Mouse (Mus musculus): ENCODE results near the gene Pola2.

Gene Pola2

DNA sequence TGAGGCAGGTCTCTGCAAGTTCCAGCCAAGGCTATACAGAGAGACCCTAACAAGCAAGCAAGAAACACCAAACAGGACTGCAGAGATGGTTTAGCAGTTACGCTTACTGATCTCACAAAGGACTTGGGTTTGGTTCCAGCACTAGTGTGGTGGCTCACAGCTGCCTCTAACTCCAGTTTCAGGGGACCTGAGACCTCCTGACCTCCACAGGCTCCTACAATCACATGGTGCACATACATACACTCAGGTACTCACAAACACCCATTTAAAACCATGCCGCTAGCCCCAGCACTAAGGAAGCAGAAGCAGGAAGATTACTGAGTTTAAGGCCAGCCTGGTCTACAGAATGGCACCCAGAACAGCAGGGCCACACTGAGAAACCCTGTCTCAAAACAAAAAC lies 802 bp upstream of the Pola2 start:
- DNase-seq: no peak

DNA sequence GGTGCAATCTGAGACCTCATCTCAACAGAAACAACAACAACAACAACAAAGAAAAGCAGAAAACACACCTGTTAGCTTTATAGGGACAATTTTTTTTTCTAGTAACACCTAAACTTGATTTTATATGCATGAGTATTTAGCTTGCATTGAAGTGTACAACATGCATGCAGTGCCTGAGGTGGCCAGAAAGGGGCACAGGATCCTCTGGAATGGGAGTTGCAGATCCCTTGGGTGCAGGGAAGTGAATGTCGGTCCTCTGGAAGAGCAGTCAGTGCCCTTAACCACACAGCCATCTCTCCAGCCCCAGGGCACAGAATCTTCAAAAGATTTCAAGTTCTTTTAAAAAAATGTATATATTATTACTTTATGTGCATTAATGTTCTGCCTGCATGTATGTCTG lies 1.4 kb downstream of the Pola2 start:
- DNase-seq: no peak

DNA sequence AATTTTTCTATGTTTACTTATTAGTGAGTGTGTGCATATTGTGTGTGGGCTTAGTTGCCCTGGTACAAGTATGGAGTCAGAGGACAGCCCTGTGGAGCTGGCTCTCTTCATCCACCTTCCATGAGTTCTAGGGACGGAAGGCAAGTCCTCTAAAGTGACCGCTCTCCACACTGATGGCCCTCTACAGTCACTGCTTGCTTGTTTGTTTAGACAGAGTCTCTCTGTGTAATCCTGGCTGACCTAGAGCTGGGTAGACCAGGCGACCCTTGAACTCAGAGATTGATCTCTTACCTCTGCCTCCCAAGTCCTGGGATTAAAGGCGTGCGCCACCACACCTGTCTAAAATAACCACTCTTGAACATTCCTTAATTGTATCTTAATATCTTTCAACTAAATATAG lies 6.6 kb downstream of the Pola2 start:
- no peak for DNase-seq

DNA sequence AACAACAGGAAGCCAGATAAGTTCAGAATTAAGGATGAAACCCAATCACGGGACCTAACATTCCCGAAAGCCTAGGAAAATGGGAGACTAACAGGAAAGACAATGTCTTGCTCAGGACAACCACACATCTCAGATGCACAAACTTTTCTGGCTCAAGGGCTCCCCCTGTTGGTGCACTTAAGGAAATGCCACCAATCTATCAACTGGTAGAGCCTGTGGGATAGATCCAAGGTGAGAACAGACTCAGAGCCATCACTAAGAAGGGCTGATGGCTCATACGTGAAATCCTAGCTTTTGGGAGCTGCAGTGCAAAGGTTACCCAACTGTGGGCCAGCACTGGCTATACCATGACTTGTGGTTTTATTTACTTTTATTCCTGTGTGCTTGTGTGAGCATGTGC lies 7.3 kb downstream of the Pola2 start:
- DNase-seq: peak; percentile 90

DNA sequence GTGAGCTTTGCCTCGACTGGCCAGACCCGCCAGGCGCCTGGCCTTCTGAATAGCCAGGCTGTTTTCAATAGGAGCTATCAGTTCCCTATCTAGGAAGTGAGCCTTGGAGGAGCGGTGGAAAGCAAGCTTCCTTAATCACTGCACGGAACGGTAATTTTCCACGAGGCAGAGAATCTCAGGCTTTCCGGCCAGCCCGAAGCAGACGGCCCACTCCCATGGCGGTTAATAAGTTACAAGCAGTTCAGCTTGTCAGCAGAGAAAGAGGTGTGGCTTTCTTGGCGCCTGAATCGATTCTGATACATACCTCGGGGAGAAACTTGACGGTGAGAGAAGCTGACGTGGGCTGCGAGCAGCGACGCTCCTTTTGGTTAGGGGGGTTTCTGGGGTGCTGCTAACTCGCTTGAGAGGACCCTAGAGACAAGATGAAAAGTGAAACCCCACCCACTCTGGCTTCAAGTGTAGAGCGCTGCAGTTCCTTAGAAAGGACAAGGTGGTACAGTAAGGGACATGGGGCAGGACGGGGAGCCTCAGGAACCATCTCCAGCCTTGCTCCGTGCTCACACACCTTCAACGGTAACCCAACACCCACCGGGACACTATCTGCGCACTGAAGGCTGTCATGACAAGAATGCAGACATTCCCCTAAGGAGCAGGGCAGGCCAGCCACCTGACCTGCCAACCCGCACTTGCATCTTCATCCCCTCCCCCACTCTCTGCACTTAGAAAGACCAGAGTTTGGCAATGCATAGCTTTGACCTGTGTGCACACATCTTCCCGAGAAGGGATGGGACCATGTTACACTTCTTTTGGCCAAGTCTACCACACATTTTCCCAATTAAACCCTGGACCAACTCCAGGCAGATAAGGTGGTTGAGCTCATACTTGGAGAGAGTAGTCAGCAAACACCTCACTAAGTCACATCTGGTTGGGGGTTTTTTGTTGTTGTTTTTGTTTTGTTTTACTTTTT lies 8.0 kb downstream of the Pola2 start:
- peak; percentile 88 for DNase-seq

DNA sequence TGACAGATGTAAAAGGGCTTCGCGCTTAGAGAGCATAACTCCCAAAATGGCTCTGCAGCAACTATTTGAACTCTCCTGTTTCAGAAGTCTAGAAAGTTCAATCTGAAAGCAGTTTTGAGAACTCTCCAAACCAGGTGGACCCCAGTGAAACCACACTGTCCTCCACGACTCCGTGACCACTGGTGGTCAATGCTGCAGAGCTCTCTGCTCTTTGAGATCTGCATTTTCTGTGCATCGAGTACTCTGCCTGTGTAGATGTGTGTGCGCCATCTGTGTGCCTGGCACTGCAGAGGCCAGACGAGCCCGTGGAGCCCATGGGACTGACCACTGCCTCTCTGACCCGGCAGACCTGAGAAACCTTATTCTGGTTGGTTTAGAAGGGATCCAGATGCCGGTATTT lies 9.1 kb downstream of the Pola2 start:
- DNase-seq: no peak

DNA sequence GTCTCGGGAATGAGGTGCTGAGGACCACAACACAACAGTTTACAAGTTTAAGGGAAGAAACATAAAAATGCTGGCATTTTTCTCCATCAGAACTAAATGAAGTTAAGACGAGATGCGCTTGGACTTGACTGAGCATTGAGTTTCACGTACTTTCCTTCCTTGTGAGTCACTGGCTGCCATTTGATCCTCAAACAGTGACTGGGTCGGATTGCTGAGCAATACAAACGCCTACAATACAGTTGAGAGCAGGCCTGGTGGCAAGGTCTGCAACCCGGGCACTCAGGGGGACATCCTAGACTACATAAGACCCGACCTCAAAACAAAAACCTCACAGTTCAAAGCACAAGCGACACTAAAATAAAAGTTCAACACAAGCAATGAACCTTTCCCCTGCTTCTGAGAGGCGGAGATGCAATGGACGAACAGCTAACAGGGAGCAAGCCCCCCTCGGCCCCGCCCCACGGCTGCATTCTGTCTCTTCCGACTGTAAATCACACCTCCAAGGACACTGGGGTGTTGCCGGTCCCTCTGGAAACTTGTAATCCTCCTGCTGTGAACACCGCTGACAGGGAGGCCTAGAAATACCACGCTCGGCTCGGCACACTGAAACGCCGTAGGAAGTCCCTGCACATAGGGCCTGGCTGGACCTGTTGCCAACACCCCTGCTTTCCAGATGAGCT lies 9.8 kb downstream of the Pola2 start:
- peak; percentile 58 for DNase-seq

DNA sequence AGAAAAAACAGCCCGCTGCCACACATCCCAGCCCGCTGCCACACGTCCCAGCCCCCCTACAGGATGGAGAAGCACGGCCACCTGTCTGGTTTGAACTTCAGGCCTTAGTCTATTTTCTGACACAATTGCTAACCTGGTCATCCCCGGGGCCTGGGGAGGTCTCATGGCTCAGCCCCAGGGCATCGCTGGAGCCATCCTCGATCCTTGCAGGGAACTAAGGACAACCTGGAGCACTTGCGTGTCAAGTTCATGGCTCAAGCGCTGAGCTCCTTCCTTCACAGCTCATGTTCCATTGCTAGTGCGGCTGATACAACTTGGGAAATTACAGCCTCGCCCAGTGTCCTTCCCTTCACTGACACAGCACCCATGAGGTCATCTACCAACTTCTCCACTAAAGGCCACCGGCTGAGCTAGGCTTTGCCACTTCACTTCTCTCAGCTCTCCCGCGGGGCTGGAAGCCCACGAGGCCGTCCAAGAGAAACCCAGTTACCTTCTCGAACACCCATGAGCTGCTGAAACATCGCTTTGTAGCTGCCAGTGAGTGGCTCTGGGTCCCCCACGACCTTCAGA lies 10.7 kb downstream of the Pola2 start:
- DNase-seq: no peak

DNA sequence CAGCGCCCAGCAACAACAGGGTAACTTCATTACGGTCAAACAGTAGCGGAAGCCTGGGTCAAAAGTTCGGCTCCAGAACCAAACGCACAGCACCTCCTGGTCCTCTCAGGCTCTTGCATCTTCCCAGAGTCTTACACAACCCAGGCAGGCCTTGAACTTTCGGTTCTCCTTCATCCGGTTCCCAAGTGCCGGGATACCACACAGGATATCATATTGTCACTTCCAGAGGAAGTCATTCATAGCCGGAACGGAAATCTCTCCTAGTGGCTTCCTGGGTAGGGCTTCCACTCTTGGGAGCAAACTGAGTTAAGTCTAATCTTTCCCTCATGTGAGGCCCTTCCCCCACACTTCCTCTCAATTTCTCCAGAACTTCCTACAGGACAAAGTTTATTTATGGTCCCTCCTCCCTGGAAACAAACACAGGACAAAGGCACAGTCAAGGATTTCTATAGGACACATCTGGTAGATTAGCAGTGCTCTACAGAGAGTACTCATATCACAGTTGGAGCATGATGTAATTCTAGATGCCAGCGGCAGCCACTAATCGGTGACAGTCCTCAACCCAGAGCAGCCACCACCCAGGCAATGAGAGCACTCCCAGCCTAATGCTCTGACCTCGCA lies 11.8 kb downstream of the Pola2 start:
- peak; percentile 83 for DNase-seq

DNA sequence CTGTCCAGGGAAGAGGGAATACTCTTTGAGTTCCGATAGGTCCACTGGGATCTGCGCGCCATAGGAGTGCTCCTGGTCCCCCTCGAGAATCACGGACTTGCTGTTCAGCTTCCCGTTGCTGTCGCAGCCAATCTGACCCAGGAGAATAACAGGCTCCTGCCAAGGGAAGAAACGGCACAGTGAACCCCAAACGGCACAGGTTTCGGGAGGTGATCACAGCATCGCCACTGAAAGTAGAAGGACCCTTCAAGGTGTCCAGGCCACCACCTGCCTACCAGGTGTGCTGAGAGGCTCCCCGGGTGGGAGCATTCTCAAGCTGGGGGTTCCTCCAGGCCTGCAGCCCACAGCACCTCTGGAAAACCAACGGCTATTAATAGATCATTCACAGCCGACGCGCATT lies 12.4 kb downstream of the Pola2 start:
- DNase-seq: no peak

DNA sequence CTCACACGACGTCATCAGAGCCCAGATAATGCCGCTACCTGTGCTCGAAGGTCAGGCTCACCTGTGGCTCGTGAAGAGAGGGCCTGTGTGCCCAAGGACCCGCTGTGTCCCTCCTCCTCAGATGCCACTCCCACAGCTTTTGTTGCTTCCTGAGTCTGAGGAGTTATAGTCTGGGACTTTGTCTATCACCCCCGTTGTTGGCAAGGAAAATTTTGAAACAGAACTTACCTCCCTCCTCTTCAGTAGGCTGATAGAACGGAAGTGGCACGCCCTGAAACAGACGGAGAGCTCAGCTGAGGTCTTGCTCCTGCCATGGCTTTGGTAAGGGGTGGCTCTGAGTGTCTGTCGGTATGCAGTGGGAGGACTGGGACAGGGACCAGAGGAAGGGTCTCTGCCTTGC lies 13.8 kb downstream of the Pola2 start:
- no peak for DNase-seq

DNA sequence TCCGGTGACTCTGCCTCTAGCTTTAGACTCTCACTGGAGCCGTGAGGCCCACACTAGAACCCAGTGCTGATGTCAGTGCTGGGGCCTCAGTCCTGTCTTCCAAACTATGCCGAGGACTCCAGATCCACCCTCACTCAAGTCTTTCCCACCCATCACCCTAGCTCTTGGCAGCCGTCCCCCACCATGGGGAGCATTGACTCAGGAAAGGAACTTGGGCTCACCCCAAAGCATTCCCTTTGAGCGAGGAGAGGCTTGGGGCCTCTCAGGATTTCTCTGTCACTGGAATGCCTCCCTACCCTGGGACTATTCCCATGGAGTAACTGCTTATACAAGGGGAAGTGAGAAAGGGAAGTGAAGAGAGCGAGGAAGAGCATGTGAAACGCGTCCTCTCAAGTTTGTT lies 18.1 kb downstream of the Pola2 start:
- no peak for DNase-seq

DNA sequence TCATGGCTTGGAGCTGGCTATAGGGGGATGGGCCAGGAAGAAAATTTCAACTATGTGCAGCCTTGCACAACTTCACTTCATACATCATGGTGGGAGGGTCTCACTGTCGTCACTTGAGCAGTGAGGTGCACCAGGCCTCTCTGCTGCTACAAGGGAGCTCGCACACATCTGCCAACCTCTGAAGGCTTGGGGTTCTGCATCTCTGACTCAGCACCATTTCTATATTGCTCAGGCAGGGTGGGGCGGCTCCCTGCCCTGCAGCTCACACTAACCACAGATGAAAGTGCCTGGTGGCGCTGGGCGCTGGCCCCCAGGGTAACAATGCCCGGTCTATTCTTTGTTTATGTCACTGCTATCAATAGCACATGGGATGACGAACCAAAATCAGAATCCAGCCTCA lies 19.0 kb downstream of the Pola2 start:
- DNase-seq: no peak

DNA sequence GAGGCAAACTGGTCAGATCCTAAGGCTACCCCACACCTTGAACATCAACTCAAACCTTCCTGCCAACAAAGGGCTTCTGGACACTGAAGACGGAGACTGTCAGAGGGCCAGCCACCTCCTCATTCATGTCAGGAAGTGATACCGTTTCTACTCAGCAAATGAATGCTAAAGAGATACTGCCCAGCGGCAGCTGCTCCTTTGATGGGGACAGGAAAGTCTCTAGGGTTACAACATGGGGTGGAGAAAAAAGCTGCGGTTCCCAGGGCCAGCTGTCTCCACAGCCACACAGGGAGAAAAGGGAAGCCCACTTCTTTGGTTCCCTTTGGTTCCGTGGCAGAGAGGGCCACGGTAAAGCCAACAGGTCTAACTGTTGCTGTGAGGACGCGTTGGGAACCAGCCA lies 19.9 kb downstream of the Pola2 start:
- DNase-seq: no peak

DNA sequence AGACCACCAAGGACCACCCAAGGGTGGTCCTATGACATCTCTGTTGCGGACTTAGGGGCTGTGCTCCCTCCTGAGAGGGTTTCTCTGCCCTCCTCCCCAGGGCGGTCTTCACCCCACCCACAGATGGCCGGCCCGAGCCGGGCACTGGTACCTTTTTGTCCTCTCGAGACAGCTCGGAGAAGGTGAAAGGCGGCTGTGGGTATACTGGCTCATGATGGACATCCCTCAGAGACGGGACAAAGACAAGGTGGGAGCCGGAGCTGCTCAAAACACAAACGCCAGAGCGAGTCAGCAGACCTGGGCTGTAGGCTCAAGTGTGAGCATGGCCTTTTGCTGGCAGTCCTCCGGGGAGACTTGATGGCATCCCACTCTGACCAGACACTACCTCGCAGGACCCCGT lies 20.6 kb downstream of the Pola2 start:
- no peak for DNase-seq

DNA sequence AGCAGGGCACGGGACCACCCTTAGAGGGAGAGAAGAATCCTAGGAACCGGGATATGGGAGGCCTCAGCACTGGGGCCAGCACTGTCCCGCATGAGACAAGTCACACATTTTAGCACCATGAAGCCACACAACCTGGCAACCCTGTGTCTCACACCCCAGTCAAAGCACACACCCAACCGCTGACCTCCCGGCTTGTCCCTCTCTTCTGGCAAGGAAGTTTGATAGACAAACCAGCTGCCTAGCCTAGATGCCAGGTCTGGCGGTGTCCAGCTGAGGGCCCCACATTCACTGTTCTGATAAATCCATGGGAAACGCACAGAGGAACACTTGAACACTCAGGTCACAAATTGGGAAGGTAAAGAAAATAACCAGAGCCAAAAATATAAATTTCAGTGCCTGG lies 21.4 kb downstream of the Pola2 start:
- no peak for DNase-seq

DNA sequence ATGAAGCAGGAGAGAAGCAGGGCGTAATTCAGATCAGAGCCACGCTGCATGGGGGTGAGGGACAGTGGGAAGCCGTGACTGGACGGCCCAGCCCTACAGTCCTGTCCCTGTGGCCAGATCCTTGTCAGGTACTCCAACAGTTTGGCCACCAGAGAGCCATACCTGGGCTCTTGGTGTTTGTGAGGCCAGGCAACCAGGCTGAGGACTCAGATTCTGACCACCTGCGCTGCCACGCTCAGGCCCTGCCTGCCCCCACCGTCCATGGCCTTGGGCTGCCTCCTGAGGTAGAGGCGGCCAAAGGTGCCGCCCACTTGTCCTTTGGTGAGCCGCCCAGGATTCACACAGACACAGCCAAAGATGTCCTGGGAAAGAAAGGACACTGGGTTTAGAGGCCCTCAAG lies 23.3 kb downstream of the Pola2 start:
- DNase-seq: peak; percentile 38

DNA sequence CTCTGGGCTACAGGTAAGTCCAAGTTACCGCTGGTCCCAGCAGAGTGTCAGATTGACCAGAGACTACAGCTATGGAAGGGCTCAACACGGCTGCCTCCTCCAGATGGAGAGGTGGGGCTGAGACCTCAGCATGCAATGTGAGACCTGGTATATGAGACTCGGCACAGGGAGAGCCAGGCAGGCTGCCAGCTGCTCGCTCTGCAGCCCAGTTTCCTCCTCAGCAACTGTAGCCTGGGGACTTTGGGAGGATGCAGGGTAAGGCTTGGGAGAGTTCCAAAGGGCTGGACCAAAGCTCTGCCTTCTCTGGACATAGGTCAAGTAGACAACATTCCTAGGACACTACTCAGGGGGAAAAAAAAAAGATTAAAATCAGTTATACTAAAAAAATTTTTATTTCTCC lies 23.8 kb downstream of the Pola2 start:
- DNase-seq: peak; percentile 95

DNA sequence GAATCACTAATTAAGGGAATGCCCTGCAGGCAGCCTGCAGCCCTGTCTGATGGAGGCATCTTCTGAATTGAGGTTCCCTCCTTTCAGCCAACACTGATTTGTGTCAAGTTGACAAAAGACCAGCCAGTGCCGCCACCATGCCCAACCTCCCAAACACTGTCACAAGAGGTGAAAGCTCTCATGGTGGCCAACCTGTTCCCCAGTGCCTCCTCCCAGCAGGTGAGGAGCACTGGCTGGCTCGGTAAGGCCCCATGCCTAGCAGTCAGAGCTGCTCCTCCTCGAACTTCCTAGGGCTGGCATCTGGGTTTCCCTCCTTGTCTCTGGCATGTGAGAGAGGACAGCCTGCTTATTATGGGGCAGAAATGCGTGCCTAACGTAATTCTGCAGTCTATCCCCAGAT lies 24.3 kb downstream of the Pola2 start:
- no peak for DNase-seq

DNA sequence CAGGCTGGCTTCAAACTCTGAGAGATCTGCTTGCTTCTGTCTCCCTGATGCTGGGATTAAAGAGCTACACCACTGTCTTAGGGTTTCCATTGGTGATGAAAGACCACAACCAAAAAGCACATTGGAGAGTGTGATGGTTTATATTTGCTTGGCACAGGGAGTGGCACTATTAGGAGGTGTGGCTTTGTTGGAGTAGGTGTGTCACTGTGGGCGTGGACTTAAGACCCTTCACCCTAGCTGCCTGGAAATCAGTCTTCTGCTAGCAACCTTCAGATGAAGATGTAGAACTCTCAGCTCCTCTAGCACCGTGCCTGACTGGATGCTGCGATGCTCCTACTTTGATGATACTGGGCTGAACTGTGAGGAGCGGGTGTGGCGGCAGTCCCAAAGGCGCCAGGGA lies 25.5 kb downstream of the Pola2 start:
- no peak for DNase-seq

DNA sequence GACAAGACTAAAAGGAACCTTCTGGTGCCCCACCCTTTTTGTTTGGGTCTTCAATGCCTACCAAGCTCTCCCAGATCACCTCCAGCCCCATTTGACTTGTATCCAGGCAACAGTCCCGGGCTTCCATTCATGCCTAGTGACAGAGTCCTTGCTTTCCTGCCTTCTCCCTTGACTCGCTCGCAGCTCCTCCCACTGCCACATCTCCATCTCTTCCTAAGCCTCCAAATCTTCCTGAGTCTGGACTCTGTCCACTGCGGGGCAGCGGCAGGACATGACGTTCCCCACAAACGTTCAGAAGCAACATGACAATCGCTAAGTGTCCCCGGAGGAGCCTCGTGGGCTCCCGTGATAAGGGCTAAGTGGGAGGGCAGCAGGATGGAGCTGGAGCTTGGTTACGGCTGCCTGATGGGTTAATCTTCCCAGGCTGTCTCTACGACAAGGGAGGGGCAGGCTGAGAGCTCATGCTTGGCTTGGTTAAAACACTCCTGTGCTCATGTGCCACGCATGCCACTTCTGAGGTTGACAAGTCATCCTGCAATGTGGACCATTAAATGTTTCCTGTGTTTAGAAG lies 26.1 kb downstream of the Pola2 start:
- DNase-seq: no peak

DNA sequence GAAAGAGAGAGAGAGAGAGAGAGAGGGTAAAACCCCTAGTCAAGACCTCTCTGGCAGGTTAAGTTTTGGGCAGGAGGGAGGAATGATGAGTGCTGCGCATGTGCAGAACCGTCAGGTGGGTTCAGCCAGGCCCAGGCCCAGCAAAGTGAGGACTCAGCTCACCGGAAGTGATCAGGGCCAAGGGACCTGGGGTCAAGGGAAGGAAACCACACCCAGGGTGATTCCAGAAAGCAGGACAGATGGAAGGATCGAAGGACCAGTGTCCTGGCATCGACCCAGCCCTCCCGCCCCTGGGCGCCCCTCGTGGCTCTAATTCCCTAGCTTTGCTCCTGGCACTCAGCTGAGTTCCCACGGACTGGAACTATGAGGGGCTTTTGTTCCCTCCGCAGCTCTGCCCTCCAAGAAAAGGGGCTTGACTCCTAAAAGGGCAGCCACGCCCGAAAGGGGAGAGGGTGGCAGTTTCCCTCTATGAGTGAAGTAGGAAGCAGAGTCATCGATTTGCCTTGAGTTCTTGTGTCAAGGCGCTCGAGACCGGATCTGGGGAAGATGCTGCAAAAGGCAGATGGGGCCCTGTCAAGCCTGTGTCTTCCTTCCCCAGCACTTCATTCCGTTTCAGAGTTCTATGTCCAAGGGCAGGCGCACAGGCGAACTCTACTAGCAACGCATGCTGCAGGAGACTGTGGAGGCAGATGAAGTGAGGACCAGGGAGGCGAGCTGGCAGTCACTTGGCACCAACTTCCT lies 26.7 kb downstream of the Pola2 start:
- DNase-seq: no peak

DNA sequence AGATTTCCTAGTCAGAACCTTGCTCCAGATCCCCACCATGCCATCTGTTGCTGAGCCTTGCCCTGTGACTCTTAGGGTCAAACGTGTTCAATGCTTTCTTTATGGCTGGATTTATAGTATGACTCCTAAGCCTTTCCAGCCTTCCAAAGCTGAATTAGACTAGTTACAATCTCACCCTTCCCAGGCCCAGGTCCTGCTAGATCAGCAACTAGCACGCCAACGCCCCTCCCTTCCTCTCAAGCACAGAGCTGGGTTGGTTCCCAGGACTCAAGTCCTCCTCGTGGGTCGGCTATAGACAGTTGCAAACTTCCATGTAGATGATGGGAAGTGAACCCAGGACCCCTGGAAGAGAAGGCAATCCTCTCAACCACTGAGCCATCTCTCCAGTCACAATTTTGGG lies 28.3 kb downstream of the Pola2 start:
- peak; percentile 49 for DNase-seq

Measured in kidney, postnatal 14 days (tissue).